Mouse (Mus musculus) cerebellum, adult 2 months (tissue): ENCODE data around the gene Fam84a.

Source experiments
- CTCF ChIP-seq: fragments of 200-500 bp; IDR thresholded peaks from 2 replicates; pipeline ENCODE4 v1.5.1; 2011; ENCODE audit warnings: low read depth, mild to moderate bottlenecking, control low read depth, low read length, moderate library complexity, borderline replicate concordance; ENCODE audit not compliant: insufficient read depth
- POLR2A ChIP-seq: fragments of 200-500 bp; IDR thresholded peaks from 2 replicates; pipeline ENCODE4 v1.6.1; 2011; ENCODE audit warnings: low read length, control low read depth, borderline replicate concordance; ENCODE audit not compliant: insufficient read depth

DNA sequence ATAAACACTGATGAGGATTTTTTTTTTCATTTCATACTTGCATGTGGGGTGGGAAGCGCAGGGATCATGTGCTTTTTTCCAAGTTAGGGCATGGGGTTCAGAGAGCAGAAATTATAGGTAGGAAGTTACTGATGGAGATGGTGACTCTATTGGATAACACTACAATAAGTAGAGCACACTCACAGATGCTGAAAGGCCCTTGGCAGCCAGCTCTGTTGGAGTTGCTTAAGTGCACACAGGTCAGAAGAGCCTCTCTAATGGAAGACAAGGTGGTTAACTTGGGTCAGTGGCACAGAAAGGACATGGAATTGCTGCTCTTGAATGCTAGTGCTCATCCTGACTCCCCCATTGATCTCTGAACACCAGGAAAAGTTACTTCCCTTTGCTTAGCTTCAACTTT, 13.1 kb upstream of the Fam84a start:
- TF ChIP-seq POLR2A, result no peak
- TF ChIP-seq CTCF, result no peak
